Mouse (Mus musculus) neural tube, embryonic 12.5 days (tissue): ENCODE measurements around the gene Mecp2. TPM values are rescaled to one million over a fixed set of nuclear protein-coding genes. Genes with fewer than 3 reads are reported as not detected.

Experiments
- ATAC-seq: fragments of 200-750 bp; cut with Nextera tagmentation; 2 replicates; pipeline ENCODE4 v1.8.0; 2017; ENCODE audit warnings: low read depth, mild to moderate bottlenecking, moderate TSS enrichment, moderate library complexity; ENCODE audit not compliant: low FRiP score
- H3K27ac ChIP-seq: fragments of 300-500 bp; sonication (generic); 2 replicates; pipeline ENCODE4 v1.5.1; 2016
- H3K27me3 ChIP-seq: fragments of 300-500 bp; sonication (generic); replicated peaks from 2 replicates; pipeline ENCODE4 v1.6.1; 2016; ENCODE audit warnings: mild to moderate bottlenecking
- H3K36me3 ChIP-seq: fragments of 300-500 bp; sonication (generic); 2 replicates; pipeline ENCODE4 v1.6.1; 2016; ENCODE audit warnings: mild to moderate bottlenecking
- H3K4me1 ChIP-seq: fragments of 300-500 bp; sonication (generic); 2 replicates; pipeline ENCODE4 v1.6.1; 2016
- H3K4me2 ChIP-seq: fragments of 300-500 bp; sonication (generic); replicated peaks from 2 replicates; pipeline ENCODE4 v1.6.1; 2016; ENCODE audit warnings: mild to moderate bottlenecking
- H3K4me3 ChIP-seq: fragments of 300-500 bp; sonication (generic); 2 replicates; pipeline ENCODE4 v1.5.1; 2016
- H3K9ac ChIP-seq: fragments of 300-500 bp; sonication (generic); 2 replicates; pipeline ENCODE4 v1.6.1; 2016; ENCODE audit warnings: mild to moderate bottlenecking
- H3K9me3 ChIP-seq: fragments of 300-500 bp; sonication (generic); 2 replicates; pipeline ENCODE4 v1.6.1; 2016; ENCODE audit warnings: mild to moderate bottlenecking
- WGBS: fragments of 180-500 bp; shearing (Covaris S2); methylation state at CpG from one replicate; pipeline ENCODE4 v1.1.7; 2016; 5-methylcytosine and 5-hydroxymethylcytosine counted together
- microRNA counts: library from miRNA; unstranded; fragments of <30 nt; microRNA quantifications from one replicate; lab custom pipeline; 2017
- microRNA-seq: library from miRNA; unstranded; fragments of <30 nt; microRNA quantifications from one replicate; pipeline ENCODE4, GENCODE M21; 2017
- polyA plus RNA-seq: library from polyadenylated mRNA; unstranded; fragments of >200 nt; fragmentation: Nextera tagmentation; extraction: Ambion mirVana; gene quantifications from 2 replicates; pipeline ENCODE4 v1.2.1, GENCODE M21; 2016

The Mecp2 gene
- polyA plus RNA-seq, 1 experiment from 2014 or later: 14.4 TPM

- Histone ChIP-seq H3K9ac (no peak overlapping the region), H3K27me3 (no peaks in the 10 kb centered on the region), H3K4me1 (no peaks in the 10 kb centered on the region), H3K27ac (no peak overlapping the region), H3K9me3 (no peaks in the 10 kb centered on the region), H3K36me3 (no peaks in the 10 kb centered on the region), H3K4me3 (no peak overlapping the region), H3K4me2 (no peak overlapping the region)
- no peak for ATAC-seq
- 76% methylated on average over 2 of the region's 2 CpGs for WGBS
Measured at GRCm38 (mm10) chrX:74003644-74004043, 131.5 kb downstream of the Mecp2 start.

- H3K4me2 ChIP-seq: no peak overlapping the region
- H3K9me3 ChIP-seq: no peaks in the 10 kb centered on the region
- no peaks in the 10 kb centered on the region for H3K27me3 ChIP-seq
- 86% methylated on average over 3 of the region's 3 CpGs for WGBS
- no peaks in the 10 kb centered on the region for H3K4me1 ChIP-seq
- no peak for ATAC-seq
- no peak overlapping the region for H3K9ac ChIP-seq
- no peaks in the 10 kb centered on the region for H3K36me3 ChIP-seq
- H3K27ac ChIP-seq: no peak overlapping the region
- H3K4me3 ChIP-seq: no peak overlapping the region
Measured at GRCm38 (mm10) chrX:74001024-74001423, 134.1 kb downstream of the Mecp2 start.

- no peaks in the 10 kb centered on the region for H3K4me1 ChIP-seq
- no peak overlapping the region for H3K9ac ChIP-seq
- WGBS: 28% methylated on average over 8 of the region's 8 CpGs
- H3K9me3 ChIP-seq: no peaks in the 10 kb centered on the region
- no peak overlapping the region for H3K4me3 ChIP-seq
- H3K27me3 ChIP-seq: no peaks in the 10 kb centered on the region
- no peak overlapping the region for H3K27ac ChIP-seq
- H3K4me2 ChIP-seq: peak overlapping the region; percentile 30; the same call in 1 of the 2 replicates
- H3K36me3 ChIP-seq: no peaks in the 10 kb centered on the region
- peak; percentile 89 for ATAC-seq
Measured at GRCm38 (mm10) chrX:73998911-73999869, 136.0 kb downstream of the Mecp2 start.

- no peak for ATAC-seq
- Histone ChIP-seq H3K4me2 (no peak overlapping the region), H3K27ac (no peak overlapping the region), H3K27me3 (no peaks in the 10 kb centered on the region), H3K9me3 (no peaks in the 10 kb centered on the region), H3K9ac (no peak overlapping the region), H3K36me3 (no peaks in the 10 kb centered on the region), H3K4me1 (no peaks in the 10 kb centered on the region), H3K4me3 (no peak overlapping the region)
- WGBS: 81% methylated on average over 1 of the region's 1 CpGs
Measured at GRCm38 (mm10) chrX:73977783-73978182, 157.4 kb downstream of the Mecp2 start.

MicroRNAs encoded within 50 kb of the gene (microRNA counts, 519-probe panel; counts per million panel counts)
- microRNA mmu-miR-718 (lab: Ali Mortazavi, UCI): 342 counts per million, percentile 67 among the panel's probes with 10 or more counts

Small RNA genes lying within 50 kb of the gene (microRNA-seq; reads per million reads assigned to microRNA genes)
- gene Mir5132 (not detected), gene Mir718 (not detected)

Other genes with a start within 250 kb of the Mecp2 start
- gene Avpr2, start 243.3 kb downstream of the Mecp2 start, polyA plus RNA-seq: 0.08 TPM in 1 of 2 replicates, not detected in the other
- gene L1cam, start 239.3 kb downstream of the Mecp2 start, polyA plus RNA-seq: 46.2 and 67.5 TPM in 2 replicates
- gene Arhgap4, start 213.5 kb downstream of the Mecp2 start, polyA plus RNA-seq: 2.4 and 3.1 TPM in 2 replicates
- gene Naa10, start 213.4 kb downstream of the Mecp2 start, polyA plus RNA-seq: 112 and 114 TPM in 2 replicates
- gene Renbp, start 204.5 kb downstream of the Mecp2 start, polyA plus RNA-seq: 16.9 and 17.6 TPM in 2 replicates
- gene Hcfc1, start 169.0 kb downstream of the Mecp2 start, polyA plus RNA-seq: 66.0 and 67.8 TPM in 2 replicates
- 48.2 and 51.2 TPM in 2 replicates for gene Irak1, start 111.4 kb downstream of the Mecp2 start, polyA plus RNA-seq
- gene Opn1mw, start 7.9 kb downstream of the Mecp2 start, polyA plus RNA-seq: not detected in 2 replicates
- not detected in 2 replicates for gene Tex28, start 32.5 kb upstream of the Mecp2 start, polyA plus RNA-seq
- 0.10 TPM in 1 of 2 replicates, not detected in the other for gene Tktl1, start 41.9 kb upstream of the Mecp2 start, polyA plus RNA-seq
- gene Flna, start 114.5 kb upstream of the Mecp2 start, polyA plus RNA-seq: 158 and 170 TPM in 2 replicates
- gene Emd, start 119.3 kb upstream of the Mecp2 start, polyA plus RNA-seq: 16.5 and 18.2 TPM in 2 replicates
- 527 and 575 TPM in 2 replicates for gene Rpl10, start 135.4 kb upstream of the Mecp2 start, polyA plus RNA-seq
- 86.7 and 93.3 TPM in 2 replicates for gene Taz, start 146.5 kb upstream of the Mecp2 start, polyA plus RNA-seq
- gene Dnase1l1, start 147.0 kb upstream of the Mecp2 start, polyA plus RNA-seq: 3.9 and 5.7 TPM in 2 replicates
- 151 and 161 TPM in 2 replicates for gene Atp6ap1, start 161.7 kb upstream of the Mecp2 start, polyA plus RNA-seq
- gene Gdi1, start 169.6 kb upstream of the Mecp2 start, polyA plus RNA-seq: 706 and 748 TPM in 2 replicates
- 54.5 and 64.5 TPM in 2 replicates for gene Fam50a, start 177.7 kb upstream of the Mecp2 start, polyA plus RNA-seq
- 47.0 and 54.6 TPM in 2 replicates for gene Plxna3, start 193.7 kb upstream of the Mecp2 start, polyA plus RNA-seq
- gene Lage3, start 218.3 kb upstream of the Mecp2 start, polyA plus RNA-seq: 83.2 and 89.6 TPM in 2 replicates
- gene Ubl4a, start 237.9 kb upstream of the Mecp2 start, polyA plus RNA-seq: 61.1 and 63.7 TPM in 2 replicates
- gene Slc10a3, start 238.0 kb upstream of the Mecp2 start, polyA plus RNA-seq: 8.3 and 8.4 TPM in 2 replicates